In the genomic region with DNA sequence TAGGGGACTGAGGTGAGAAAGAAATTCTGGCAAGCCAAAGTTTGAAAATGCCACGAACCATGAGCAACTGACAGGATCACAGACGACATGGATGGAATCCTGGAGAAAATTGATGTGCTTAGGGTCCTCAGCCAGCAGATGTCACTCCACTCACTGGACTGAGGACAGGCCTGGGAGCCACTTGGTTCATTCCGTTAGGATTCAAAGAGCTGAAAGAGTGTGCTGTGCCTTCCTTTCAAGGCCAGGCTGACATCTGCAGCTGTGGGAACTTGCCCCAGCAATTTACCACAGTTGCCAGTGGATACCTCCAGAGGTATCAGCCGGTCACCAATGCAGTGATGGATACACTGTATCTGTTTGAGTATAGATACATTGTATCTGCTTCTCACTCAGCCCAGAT, we compare ENCODE assay signal across 11 mouse cellular contexts. TPM values are rescaled to one million over a fixed set of nuclear protein-coding genes. Genes with fewer than 3 reads are reported as not detected.
DNase-seq lines count a peak whose midpoint lies in the region; ATAC-seq and TF ChIP-seq lines count a peak whose summit lies in the region.
"Had no signal": no experiment of that assay in that cellular context is flagged by ENCODE, and none has a peak within 500 bp of the region (broad histone marks: within the 10 kb centered on the region; RNA-seq: fewer than 3 reads in every experiment).

No protein-coding gene starts in this region.

- no peak for ATAC-seq in granulocyte monocyte progenitor cell, adult 5-6 weeks (replicated peaks; ENCODE audit: poor library complexity, severe bottlenecking)
- ATAC-seq: forebrain, embryonic 16.5 days had no signal

- no peak overlapping the region for H3K27ac ChIP-seq in left cerebral cortex, adult 2 months
- H3K27ac ChIP-seq in embryonic fibroblast, embryonic 13.5 days (ENCODE audit: insufficient read depth, low read length) = no peak overlapping the region

- peak; percentile 38 to 54 for DNase-seq in adrenal gland, postnatal 36 days
- DNase-seq in adrenal gland, adult 18-20 months (ENCODE audit: low spot score in 2 of 2) = no peak
- peak in 1 of 2 experiments; percentile 31 for DNase-seq in left cerebral cortex, adult 2 months (ENCODE audit: extremely low spot score in 1 of 2, low spot score in 2 of 2)
- DNase-seq in left cerebral cortex, postnatal 4 days = no peak
- DNase-seq in ZHBTc4 (ENCODE audit: low read depth, low spot score) = peak; percentile 72
- no peak for DNase-seq in kidney, adult 8-10 months
- DNase-seq: thymus, postnatal 36 days had no signal

- no peak for TF ChIP-seq POLR2A in embryonic fibroblast, embryonic 13.5 days (IDR thresholded peaks at IDR 0.05; ENCODE audit: low read depth, low read length)

- intact Hi-C loops in left cerebral cortex, adult 2 months (cut with DNase I) = no loop called here
- intact Hi-C loops in left cerebral cortex, postnatal 4 days (cut with DNase I) = loop anchor here (5.0 kb wide), 2 partner anchors 37 to 112 kb away; a partner anchor contains a TSS

- H3K4me3 ChIP-seq in left cerebral cortex, adult 2 months = no peak overlapping the region
- no peak overlapping the region for H3K4me3 ChIP-seq in embryonic fibroblast, embryonic 13.5 days (ENCODE audit: insufficient read depth, low read length)
- H3K4me3 ChIP-seq: megakaryocyte, embryonic 14.5 days had no signal

- peak; percentile 49 for TF ChIP-seq CTCF in left cerebral cortex, adult 2 months (IDR thresholded peaks at IDR 0.05)
- peak; percentile 34; the same call in 1 of the 2 replicates for TF ChIP-seq CTCF in embryonic fibroblast, embryonic 13.5 days (IDR thresholded peaks at IDR 0.05; ENCODE audit: borderline replicate concordance, insufficient read depth, low read length)

- H3K4me1 ChIP-seq in embryonic fibroblast, embryonic 13.5 days (ENCODE audit: control insufficient read depth, insufficient read depth, low read length) = peaks cover 24% of the 10 kb centered on the region

RNA-seq across cellular contexts. Expression of a gene that starts 41.1 kb away (rescaled TPM):
- total RNA-seq in adrenal gland, postnatal 36 days (2021) = 10 to 100 TPM; 23.2 to 34.6 TPM
- total RNA-seq in adrenal gland, adult 18-20 months (2021) = 10 to 100 TPM; 25.5 to 25.9 TPM
- total RNA-seq in left cerebral cortex, adult 2 months (2021) = 10 to 100 TPM; 39.8 to 48.9 TPM
- 10 to 100 TPM; 61.7 to 68.4 TPM for total RNA-seq in left cerebral cortex, postnatal 4 days (2021)
- polyA plus RNA-seq in embryonic fibroblast, embryonic 13.5 days (2011; ENCODE audit: insufficient read length, low read depth, missing spikeins) = 22.0 and 26.1 TPM in 2 replicates
- 6.2 TPM in 1 of 2 replicates, not detected in the other for total RNA-seq in granulocyte monocyte progenitor cell, adult 5-6 weeks (2014; fragmentation: Nextera tagmentation)
- total RNA-seq in granulocyte monocyte progenitor cell, adult 5-6 weeks (2017) = 0.21 and 0.43 TPM in 2 replicates

Comparison
In these comparisons a context has a peak if more than half of its experiments do, and no peak if none do; other contexts are left out.
1. DNase-seq: peak in adrenal gland, postnatal 36 days (2 of 2) and ZHBTc4 (single experiment); none in adrenal gland, adult 18-20 months (0 of 2), left cerebral cortex, postnatal 4 days (single experiment) and kidney, adult 8-10 months (0 of 2).